Mouse (Mus musculus): ENCODE results near the gene Gbx1. TPM values are rescaled to one million over a fixed set of nuclear protein-coding genes. Genes with fewer than 3 reads are reported as not detected.
A peak's percentile ranks its signal among the peaks of the same experiment; 100 is the strongest.

Gene Gbx1
- polyA plus RNA-seq, 1 experiment from 2014 or later = 0.10 TPM

DNA sequence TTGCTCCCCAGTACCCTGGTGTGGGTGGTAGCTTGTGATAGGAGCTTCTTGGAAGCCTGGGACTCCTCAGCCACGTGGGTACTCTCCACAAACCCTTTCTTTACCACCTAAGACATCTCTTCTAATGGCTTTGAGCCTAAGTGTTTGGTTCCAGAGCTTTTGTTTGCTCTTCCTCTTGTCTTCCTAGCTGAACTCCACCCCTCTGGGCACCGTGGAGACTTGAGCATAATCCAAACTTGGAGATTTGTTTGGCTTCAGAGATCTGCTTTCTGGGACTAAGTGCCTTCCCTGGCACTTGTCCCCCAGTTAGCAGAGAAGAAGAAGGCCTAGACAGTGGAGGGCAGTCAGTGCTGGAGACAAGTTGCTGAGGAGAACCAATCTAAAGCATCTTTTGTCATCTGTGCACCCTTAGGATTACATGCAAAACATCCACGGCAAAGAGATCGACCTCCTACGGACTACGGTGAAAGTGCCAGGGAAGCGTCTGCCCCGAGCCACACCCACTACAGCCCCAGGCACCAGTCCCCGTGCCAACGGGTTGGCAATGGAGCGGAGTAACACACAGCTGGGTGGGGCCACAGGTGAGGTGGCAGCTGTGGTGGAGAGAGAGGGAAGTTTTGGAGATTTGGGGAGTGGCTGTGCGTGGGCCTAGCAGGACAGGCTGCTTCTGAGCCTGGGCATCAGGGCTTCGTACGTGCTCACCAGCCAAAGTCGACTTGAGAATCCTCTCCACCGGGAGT, 34.3 kb downstream of the Gbx1 start:
- WGBS = 88% methylated on average over 16 of the region's 16 CpGs
- Histone ChIP-seq H3K36me3 (peaks cover 93% of the 10 kb centered on the region), H3K4me3 (no peak overlapping the region), H3K4me1 (peaks cover 30% of the 10 kb centered on the region), H3K9me3 (no peaks in the 10 kb centered on the region), H3K27me3 (no peaks in the 10 kb centered on the region), H3K4me2 (replicated peaks) (no peak overlapping the region), H3K27ac (replicated peaks) (no peak overlapping the region), H3K9ac (replicated peaks) (no peak overlapping the region)
- ATAC-seq (ENCODE audit: low FRiP score, low read depth) = no peak

DNA sequence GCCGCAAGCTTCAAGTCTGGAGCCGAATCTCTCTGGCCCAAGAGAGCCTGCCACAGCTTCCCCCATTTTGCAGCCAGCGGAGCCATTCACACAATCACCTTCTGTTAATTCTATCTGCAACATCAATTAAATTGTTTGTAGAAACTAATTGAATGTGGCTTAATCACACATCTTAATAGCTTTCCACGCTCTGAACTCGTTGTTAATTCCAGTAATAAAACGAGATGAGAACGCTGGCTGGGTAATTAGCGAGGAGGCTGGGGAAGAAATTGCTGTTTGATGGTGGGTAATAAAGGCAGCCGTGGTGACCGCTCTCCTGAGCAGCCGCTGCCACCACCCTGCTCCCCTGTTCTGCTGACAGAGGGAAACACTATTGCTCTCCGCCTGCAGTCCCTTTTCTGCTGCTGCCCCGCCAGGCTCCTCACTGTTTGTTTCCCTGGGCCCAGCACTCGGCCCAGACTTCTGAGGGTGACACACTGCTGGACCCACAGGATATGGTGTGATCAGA, 36.5 kb downstream of the Gbx1 start:
- Histone ChIP-seq H3K27ac (replicated peaks) (no peak overlapping the region), H3K4me3 (no peak overlapping the region), H3K4me1 (peaks cover 18% of the 10 kb centered on the region), H3K4me2 (replicated peaks) (no peak overlapping the region), H3K36me3 (peaks cover 87% of the 10 kb centered on the region), H3K27me3 (no peaks in the 10 kb centered on the region), H3K9ac (replicated peaks) (no peak overlapping the region), H3K9me3 (no peaks in the 10 kb centered on the region)
- 89% methylated on average over 14 of the region's 14 CpGs for WGBS
- ATAC-seq (ENCODE audit: low FRiP score, low read depth) = no peak

DNA sequence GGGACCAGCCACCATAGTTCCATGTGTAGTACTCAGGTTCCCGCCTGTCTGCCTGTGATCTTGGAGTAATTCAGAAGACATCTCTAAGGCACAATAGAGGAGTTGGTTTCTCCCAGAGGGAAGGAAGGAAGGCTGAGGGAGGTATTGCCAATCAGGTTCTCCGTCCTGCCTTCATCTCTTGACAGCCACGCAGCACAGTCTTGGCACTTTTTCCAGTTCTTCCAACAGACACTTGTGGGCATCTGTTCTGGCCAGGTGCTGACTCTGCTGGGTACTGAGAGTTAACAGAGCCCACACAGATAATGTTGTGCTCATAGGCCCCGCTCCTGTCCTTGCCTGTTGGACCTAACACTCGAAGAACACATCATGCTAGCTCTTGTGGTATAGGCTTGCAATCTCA, 40.3 kb downstream of the Gbx1 start:
- ATAC-seq (ENCODE audit: low FRiP score, low read depth) = no peak
- Histone ChIP-seq H3K27ac (replicated peaks) (no peak overlapping the region), H3K9ac (replicated peaks) (no peak overlapping the region), H3K4me1 (peaks cover 43% of the 10 kb centered on the region), H3K9me3 (no peaks in the 10 kb centered on the region), H3K4me3 (no peak overlapping the region), H3K36me3 (peaks cover 75% of the 10 kb centered on the region), H3K27me3 (peaks cover 22% of the 10 kb centered on the region), H3K4me2 (replicated peaks) (no peak overlapping the region)
- WGBS = 96% methylated on average over 5 of the region's 5 CpGs

DNA sequence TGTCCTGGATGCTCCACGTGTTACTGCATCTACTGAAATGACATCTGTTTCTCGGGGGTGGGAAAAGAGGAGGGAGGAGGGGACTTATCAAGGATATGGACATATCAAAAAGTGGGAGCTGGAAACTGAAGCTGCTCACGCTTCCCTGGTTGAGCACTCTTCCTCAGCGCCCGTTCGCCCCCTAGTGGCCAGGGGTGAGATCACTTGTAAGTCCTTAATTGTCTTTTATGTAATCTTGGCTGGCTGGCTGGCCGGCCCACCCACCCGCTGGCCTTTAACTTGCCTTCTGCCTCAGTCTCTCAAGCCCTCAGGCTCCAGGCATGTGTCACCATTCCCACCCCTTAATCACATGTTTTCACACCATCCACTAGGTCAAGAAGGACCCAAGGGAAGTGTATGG, 40.9 kb downstream of the Gbx1 start:
- H3K9me3 ChIP-seq = no peaks in the 10 kb centered on the region
- WGBS = under 1% methylated on average over 8 of the region's 8 CpGs
- H3K9ac ChIP-seq (replicated peaks) = no peak overlapping the region
- peak overlapping the region; percentile 39; the same call in 1 of the 2 replicates for H3K27ac ChIP-seq (replicated peaks)
- ATAC-seq (ENCODE audit: low FRiP score, low read depth) = no peak
- peaks cover 50% of the 10 kb centered on the region for H3K4me1 ChIP-seq
- peaks cover 74% of the 10 kb centered on the region for H3K36me3 ChIP-seq
- H3K4me2 ChIP-seq (replicated peaks) = no peak overlapping the region
- no peak overlapping the region for H3K4me3 ChIP-seq
- H3K27me3 ChIP-seq = peaks cover 22% of the 10 kb centered on the region

- Histone ChIP-seq H3K4me3 (no peak overlapping the region), H3K4me1 (peaks cover 61% of the 10 kb centered on the region), H3K27me3 (peaks cover 22% of the 10 kb centered on the region), H3K36me3 (peaks cover 75% of the 10 kb centered on the region), H3K4me2 (replicated peaks) (peak overlapping the region; percentile 41), H3K9me3 (no peaks in the 10 kb centered on the region), H3K27ac (replicated peaks) (peak overlapping the region; percentile 39), H3K9ac (replicated peaks) (peak overlapping the region; percentile 26; the same call in 1 of the 2 replicates)
- whole genome bisulfite sequencing = 22% methylated on average over 22 of the region's 22 CpGs
- no peak for ATAC-seq (ENCODE audit: low FRiP score, low read depth)
Measured at GRCm38 (mm10) chr5:24484963-24485362, 42.0 kb downstream of the Gbx1 start.

GRCm38 (mm10) chr5:24483326-24483725, 43.7 kb downstream of the Gbx1 start:
- H3K36me3 ChIP-seq = peaks cover 75% of the 10 kb centered on the region
- 28% methylated on average over 11 of the region's 11 CpGs for WGBS

GRCm38 (mm10) chr5:24482247-24483079, 44.5 kb downstream of the Gbx1 start:
- H3K36me3 ChIP-seq = peaks cover 75% of the 10 kb centered on the region
- peak overlapping the region; percentile 32 for H3K9ac ChIP-seq (replicated peaks)
- peaks cover 67% of the 10 kb centered on the region for H3K4me1 ChIP-seq
- peaks cover 25% of the 10 kb centered on the region for H3K27me3 ChIP-seq
- H3K4me3 ChIP-seq = no peak overlapping the region
- peak overlapping the region; percentile 54 for H3K27ac ChIP-seq (replicated peaks)
- WGBS = 35% methylated on average over 41 of the region's 41 CpGs
- ATAC-seq (ENCODE audit: low FRiP score, low read depth) = no peak
- H3K9me3 ChIP-seq = no peaks in the 10 kb centered on the region
- H3K4me2 ChIP-seq (replicated peaks) = no peak overlapping the region

More at GRCm38 (mm10) chr5:24483326-24483725, 43.7 kb downstream of the Gbx1 start:
- H3K9ac ChIP-seq (replicated peaks) = no peak overlapping the region
- H3K4me3 ChIP-seq = no peak overlapping the region
- ATAC-seq (ENCODE audit: low FRiP score, low read depth) = peak; percentile 27; the same call in 1 of the 2 replicates
- H3K27ac ChIP-seq (replicated peaks) = peak overlapping the region; percentile 30
- H3K9me3 ChIP-seq = no peaks in the 10 kb centered on the region
- peaks cover 67% of the 10 kb centered on the region for H3K4me1 ChIP-seq
- H3K4me2 ChIP-seq (replicated peaks) = no peak overlapping the region
- peaks cover 24% of the 10 kb centered on the region for H3K27me3 ChIP-seq

DNA sequence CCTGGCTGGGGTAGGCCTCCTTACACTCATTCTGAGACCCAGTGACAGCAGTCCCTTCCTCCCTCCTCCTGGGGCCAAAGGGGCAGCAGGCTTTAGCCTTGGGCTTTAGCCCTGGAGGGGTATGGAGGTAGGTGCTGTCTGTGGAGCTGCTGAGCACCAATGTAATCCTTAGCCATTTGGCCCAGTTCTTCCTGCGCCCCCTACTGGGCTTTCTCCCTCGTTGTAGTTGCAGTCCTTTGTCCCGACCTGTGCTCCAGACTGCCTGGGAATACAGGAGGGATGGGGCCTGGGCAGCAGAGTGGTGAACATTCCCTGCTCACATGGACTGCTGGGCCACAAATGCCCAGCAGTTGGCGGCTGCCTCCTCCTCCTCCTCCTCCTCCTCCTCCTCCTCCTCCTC, 45.4 kb downstream of the Gbx1 start:
- ATAC-seq (ENCODE audit: low FRiP score, low read depth) = peak; percentile 57
- Histone ChIP-seq H3K36me3 (peaks cover 73% of the 10 kb centered on the region), H3K4me3 (no peak overlapping the region), H3K27me3 (peaks cover 25% of the 10 kb centered on the region), H3K9me3 (no peaks in the 10 kb centered on the region), H3K9ac (replicated peaks) (no peak overlapping the region), H3K4me2 (replicated peaks) (no peak overlapping the region), H3K27ac (replicated peaks) (peak overlapping the region; percentile 54), H3K4me1 (peaks cover 67% of the 10 kb centered on the region)
- 4% methylated on average over 4 of the region's 4 CpGs for WGBS

DNA sequence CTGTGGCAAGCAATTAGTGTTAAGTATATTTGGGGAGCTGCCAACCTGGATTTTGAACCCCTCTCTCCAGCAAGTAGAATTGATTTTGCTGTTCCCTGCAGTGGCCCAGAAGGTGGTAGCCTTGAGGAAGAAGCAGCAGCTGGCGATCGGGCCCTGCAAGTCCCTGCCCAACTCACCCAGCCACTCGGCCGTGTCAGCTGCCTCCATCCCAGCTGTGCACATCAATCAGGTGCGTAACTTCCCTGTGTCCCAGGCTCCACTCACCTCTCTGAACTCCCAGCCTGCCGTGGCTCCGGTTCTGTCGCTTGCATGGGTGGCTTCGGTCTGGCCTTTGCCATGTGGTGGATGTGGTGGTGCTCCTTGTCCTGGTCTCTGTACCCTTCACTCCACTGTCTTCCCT, 49.1 kb downstream of the Gbx1 start:
- WGBS = 93% methylated on average over 9 of the region's 9 CpGs
- H3K27me3 ChIP-seq = peaks cover 35% of the 10 kb centered on the region
- peaks cover 62% of the 10 kb centered on the region for H3K4me1 ChIP-seq
- no peak overlapping the region for H3K4me3 ChIP-seq
- peaks cover 59% of the 10 kb centered on the region for H3K36me3 ChIP-seq
- H3K9me3 ChIP-seq = no peaks in the 10 kb centered on the region
- H3K9ac ChIP-seq (replicated peaks) = no peak overlapping the region
- no peak for ATAC-seq (ENCODE audit: low FRiP score, low read depth)
- H3K4me2 ChIP-seq (replicated peaks) = no peak overlapping the region
- H3K27ac ChIP-seq (replicated peaks) = no peak overlapping the region

DNA sequence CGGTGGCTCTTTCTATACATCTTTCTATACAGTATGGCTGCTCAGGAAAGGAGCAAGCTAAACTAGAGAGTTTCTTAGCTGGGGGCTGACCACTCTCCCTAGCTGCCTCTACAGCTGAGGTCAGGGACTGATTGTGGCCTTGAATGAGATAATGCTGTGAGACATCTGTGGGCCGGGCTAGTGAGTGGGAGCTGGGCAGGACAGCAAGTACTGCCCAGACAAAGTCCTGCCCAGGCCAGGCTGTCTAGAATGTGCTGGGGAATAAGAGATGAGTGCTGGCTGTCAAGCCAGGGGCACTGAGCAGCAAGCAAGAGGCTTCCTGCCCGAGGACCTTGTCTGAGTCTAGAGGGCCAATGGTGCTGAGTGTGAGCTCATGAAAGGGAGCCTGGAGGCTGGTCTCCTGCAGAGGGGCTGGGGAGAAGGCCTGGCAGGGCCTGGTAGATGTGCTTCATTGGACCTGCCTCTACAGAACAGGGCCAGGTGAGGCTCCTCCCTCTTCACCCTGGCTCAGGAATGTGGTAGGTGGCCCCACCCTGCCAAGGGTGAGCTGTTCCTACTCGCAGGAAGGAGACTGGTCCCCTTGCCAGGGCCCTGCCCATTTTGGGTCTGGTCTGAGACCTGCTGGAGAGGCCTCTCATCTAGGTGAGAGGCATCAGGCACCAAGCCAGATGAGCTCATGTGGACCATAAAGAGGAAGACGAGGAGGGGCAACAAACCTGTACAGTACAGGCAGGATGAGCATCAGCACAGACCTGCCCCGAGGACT, 51.3 kb downstream of the Gbx1 start:
- Histone ChIP-seq H3K4me1 (peaks cover 45% of the 10 kb centered on the region), H3K27ac (replicated peaks) (no peak overlapping the region), H3K4me2 (replicated peaks) (no peak overlapping the region), H3K9me3 (no peaks in the 10 kb centered on the region), H3K27me3 (peaks cover 43% of the 10 kb centered on the region), H3K36me3 (peaks cover 41% of the 10 kb centered on the region), H3K9ac (replicated peaks) (no peak overlapping the region), H3K4me3 (no peak overlapping the region)
- no peak for ATAC-seq (ENCODE audit: low FRiP score, low read depth)
- 85% methylated on average over 6 of the region's 6 CpGs for WGBS

DNA sequence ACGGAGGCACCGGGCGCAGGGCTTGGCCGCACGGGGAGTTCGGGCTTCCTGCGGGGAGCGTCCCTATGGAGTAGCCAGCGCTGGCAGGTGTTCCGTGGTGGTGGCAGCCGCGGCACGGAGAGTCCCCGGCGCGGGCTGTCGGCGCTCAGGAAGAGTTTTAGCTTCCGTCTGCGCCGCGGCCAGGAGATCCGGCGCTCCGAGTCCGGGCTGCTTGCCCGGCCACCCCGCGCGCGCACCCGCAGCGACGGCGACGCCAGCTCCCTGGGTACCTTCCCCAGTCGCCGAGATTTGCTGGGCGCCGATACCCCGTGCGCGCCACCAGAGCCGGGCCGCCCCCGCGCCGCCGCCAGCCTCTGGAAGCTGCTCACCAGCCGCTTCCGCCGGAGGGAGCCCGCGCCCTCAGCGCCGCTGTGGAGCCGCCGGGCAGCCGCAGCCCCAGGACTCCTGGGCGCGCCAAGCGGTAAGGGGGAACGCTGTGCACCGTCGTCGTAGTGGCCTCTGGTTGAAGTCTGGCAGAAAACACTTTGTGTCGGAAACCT, 52.2 kb downstream of the Gbx1 start:
- Histone ChIP-seq H3K4me3 (peak overlapping the region; percentile 36), H3K4me1 (peaks cover 37% of the 10 kb centered on the region), H3K4me2 (replicated peaks) (peak overlapping the region; percentile 57), H3K9ac (replicated peaks) (peak overlapping the region; percentile 52), H3K27ac (replicated peaks) (no peak overlapping the region), H3K27me3 (peaks cover 43% of the 10 kb centered on the region), H3K36me3 (peaks cover 32% of the 10 kb centered on the region), H3K9me3 (no peaks in the 10 kb centered on the region)
- WGBS = 3% methylated on average over 67 of the region's 67 CpGs
- ATAC-seq (ENCODE audit: low FRiP score, low read depth) = 0 out of 2 replicates have a peak, but pooled peaks have one; percentile 1
